Mouse (Mus musculus): ENCODE data around the gene Tnfsf13. TPM values are rescaled to one million over a fixed set of nuclear protein-coding genes. Genes with fewer than 3 reads are reported as not detected.

The Tnfsf13 gene
- polyA plus RNA-seq, 1 experiment: 5.3 TPM

- peak in 1 of 2 experiments; percentile 72 for DNase-seq (ENCODE audit: extremely low spot score in 1 of 2, low spot score in 1 of 2)
Observed at GRCm38 (mm10) chr11:69656617-69657461, 28.7 kb downstream of the Tnfsf13 start.

- no peak for DNase-seq (ENCODE audit: extremely low spot score in 1 of 2, low spot score in 1 of 2)
Observed at GRCm38 (mm10) chr11:69656065-69656455, 29.5 kb downstream of the Tnfsf13 start.

- DNase-seq (ENCODE audit: extremely low spot score in 1 of 2, low spot score in 1 of 2): peak in 1 of 2 experiments; percentile 80
Observed at GRCm38 (mm10) chr11:69655264-69656064, 30.1 kb downstream of the Tnfsf13 start, which contains the start of gene Sox15. Gene Sox15 (plus strand): TSS chr11:69655314.

- no peak for DNase-seq (ENCODE audit: extremely low spot score in 1 of 2, low spot score in 1 of 2)
Observed at GRCm38 (mm10) chr11:69654760-69655159, 30.8 kb downstream of the Tnfsf13 start.

GRCm38 (mm10) chr11:69653399-69653798 is 32.2 kb downstream of the Tnfsf13 start:
- DNase-seq (ENCODE audit: extremely low spot score in 1 of 2, low spot score in 1 of 2): no peak

- DNase-seq (ENCODE audit: extremely low spot score in 1 of 2, low spot score in 1 of 2): no peak
Observed at GRCm38 (mm10) chr11:69645860-69646259, 39.7 kb downstream of the Tnfsf13 start.

GRCm38 (mm10) chr11:69635471-69635870 is 50.1 kb downstream of the Tnfsf13 start:
- DNase-seq (ENCODE audit: extremely low spot score in 1 of 2, low spot score in 1 of 2): no peak

GRCm38 (mm10) chr11:69633128-69633866 is 52.3 kb downstream of the Tnfsf13 start:
- DNase-seq (ENCODE audit: extremely low spot score in 1 of 2, low spot score in 1 of 2): no peak

Other genes with a start within 250 kb of the Tnfsf13 start
- gene Dnah2, start 136.7 kb downstream of the Tnfsf13 start, polyA plus RNA-seq (2012; rRNA removed): 2.7 and 4.6 TPM in 2 replicates
- 78.4 and 80.4 TPM in 2 replicates for gene Efnb3, start 125.6 kb downstream of the Tnfsf13 start, polyA plus RNA-seq (2012; rRNA removed)
- 12.2 and 12.9 TPM in 2 replicates for gene Wrap53, start 105.5 kb downstream of the Tnfsf13 start, polyA plus RNA-seq (2012; rRNA removed)
- 36.7 and 38.4 TPM in 2 replicates for gene Trp53, start 105.4 kb downstream of the Tnfsf13 start, polyA plus RNA-seq (2012; rRNA removed)
- gene Atp1b2, start 79.8 kb downstream of the Tnfsf13 start, polyA plus RNA-seq (2012; rRNA removed): 324 and 357 TPM in 2 replicates
- gene Shbg, start 67.9 kb downstream of the Tnfsf13 start, polyA plus RNA-seq (2012; rRNA removed): 0.11 and 0.16 TPM in 2 replicates
- 20.3 and 26.3 TPM in 2 replicates for gene Sat2, start 63.8 kb downstream of the Tnfsf13 start, polyA plus RNA-seq (2012; rRNA removed)
- gene Fxr2, start 52.8 kb downstream of the Tnfsf13 start, polyA plus RNA-seq (2012; rRNA removed): 136 and 154 TPM in 2 replicates
- gene Sox15, start 30.5 kb downstream of the Tnfsf13 start, polyA plus RNA-seq (2012; rRNA removed): 0.34 TPM in 1 of 2 replicates, not detected in the other
- gene Mpdu1, start 23.1 kb downstream of the Tnfsf13 start, polyA plus RNA-seq (2012; rRNA removed): 104 and 113 TPM in 2 replicates
- gene Cd68, start 19.6 kb downstream of the Tnfsf13 start, polyA plus RNA-seq (2012; rRNA removed): 13.7 TPM in 2 replicates
- 365 and 370 TPM in 2 replicates for gene Eif4a1, start 13.4 kb downstream of the Tnfsf13 start, polyA plus RNA-seq (2012; rRNA removed)
- 138 and 154 TPM in 2 replicates for gene Senp3, start 3.7 kb downstream of the Tnfsf13 start, polyA plus RNA-seq (2012; rRNA removed)
- gene Tnfsf12, start 10.1 kb upstream of the Tnfsf13 start, polyA plus RNA-seq (2012; rRNA removed): 17.1 and 20.6 TPM in 2 replicates
- 2.9 and 4.9 TPM in 2 replicates for gene Tnfsfm13, start 10.3 kb upstream of the Tnfsf13 start, polyA plus RNA-seq (2012; rRNA removed)
- 30.9 and 32.6 TPM in 2 replicates for gene Polr2a, start 72.9 kb upstream of the Tnfsf13 start, polyA plus RNA-seq (2012; rRNA removed)
- not detected in 2 replicates for gene Slc35g3, start 76.2 kb upstream of the Tnfsf13 start, polyA plus RNA-seq (2012; rRNA removed)
- gene Zbtb4, start 80.1 kb upstream of the Tnfsf13 start, polyA plus RNA-seq (2012; rRNA removed): 45.7 and 51.4 TPM in 2 replicates
- gene Chrnb1, start 110.2 kb upstream of the Tnfsf13 start, polyA plus RNA-seq (2012; rRNA removed): 1.4 and 1.9 TPM in 2 replicates
- 18.4 and 22.0 TPM in 2 replicates for gene Fgf11, start 116.1 kb upstream of the Tnfsf13 start, polyA plus RNA-seq (2012; rRNA removed)
- gene Tmem102, start 119.8 kb upstream of the Tnfsf13 start, polyA plus RNA-seq (2012; rRNA removed): 0.48 and 0.62 TPM in 2 replicates
- not detected in 2 replicates for gene Gm39566, start 129.5 kb upstream of the Tnfsf13 start, polyA plus RNA-seq (2012; rRNA removed)
- gene Spem2, start 132.7 kb upstream of the Tnfsf13 start, polyA plus RNA-seq (2012; rRNA removed): not detected in 2 replicates
- 0.42 and 0.58 TPM in 2 replicates for gene Spem1, start 136.4 kb upstream of the Tnfsf13 start, polyA plus RNA-seq (2012; rRNA removed)
- gene Nlgn2, start 152.0 kb upstream of the Tnfsf13 start, polyA plus RNA-seq (2012; rRNA removed): 116 and 125 TPM in 2 replicates
- 183 and 212 TPM in 2 replicates for gene Tmem256, start 152.7 kb upstream of the Tnfsf13 start, polyA plus RNA-seq (2012; rRNA removed)
- gene Plscr3, start 160.6 kb upstream of the Tnfsf13 start, polyA plus RNA-seq (2012; rRNA removed): 33.6 and 37.6 TPM in 2 replicates
- gene Tnk1, start 172.9 kb upstream of the Tnfsf13 start, polyA plus RNA-seq (2012; rRNA removed): 0.14 and 0.17 TPM in 2 replicates
- gene Tmem95, start 192.2 kb upstream of the Tnfsf13 start, polyA plus RNA-seq (2012; rRNA removed): not detected in 2 replicates
- 1.6 and 1.8 TPM in 2 replicates for gene Kctd11, start 195.6 kb upstream of the Tnfsf13 start, polyA plus RNA-seq (2012; rRNA removed)
- 0.24 and 0.27 TPM in 2 replicates for gene Acap1, start 209.8 kb upstream of the Tnfsf13 start, polyA plus RNA-seq (2012; rRNA removed)
- 0.67 and 1.00 TPM in 2 replicates for gene 2810408A11Rik, start 215.2 kb upstream of the Tnfsf13 start, polyA plus RNA-seq (2012; rRNA removed)
- gene Neurl4, start 215.3 kb upstream of the Tnfsf13 start, polyA plus RNA-seq (2012; rRNA removed): 98.0 and 101 TPM in 2 replicates
- 64.6 and 69.0 TPM in 2 replicates for gene Gps2, start 228.1 kb upstream of the Tnfsf13 start, polyA plus RNA-seq (2012; rRNA removed)
- gene Eif5a, start 236.2 kb upstream of the Tnfsf13 start, polyA plus RNA-seq (2012; rRNA removed): 630 and 714 TPM in 2 replicates